Mouse (Mus musculus) midbrain, embryonic 10.5 days (tissue): ENCODE data around the gene Stk11ip. TPM values are rescaled to one million over a fixed set of nuclear protein-coding genes. Genes with fewer than 3 reads are reported as not detected.

Experiments
- DNase-seq: peaks from one replicate; pipeline ENCODE4 v3.0.0-alpha.2; 2017; ENCODE audit warnings: low spot score
- H3K27ac ChIP-seq: fragments of 300-500 bp; sonication (generic); replicated peaks from 2 replicates; pipeline ENCODE4 v1.5.1; 2016; ENCODE audit warnings: mild to moderate bottlenecking
- H3K27me3 ChIP-seq: fragments of 300-500 bp; sonication (generic); 2 replicates; pipeline ENCODE4 v1.6.1; 2016; ENCODE audit warnings: low read depth, mild to moderate bottlenecking; ENCODE audit not compliant: poor library complexity, severe bottlenecking
- H3K36me3 ChIP-seq: fragments of 300-500 bp; sonication (generic); 2 replicates; pipeline ENCODE4 v1.6.1; 2016; ENCODE audit warnings: mild to moderate bottlenecking, moderate library complexity
- H3K4me1 ChIP-seq: fragments of 300-500 bp; sonication (generic); 2 replicates; pipeline ENCODE4 v1.6.1; 2016
- H3K4me3 ChIP-seq: fragments of 300-500 bp; sonication (generic); 2 replicates; pipeline ENCODE4 v1.5.1; 2016; ENCODE audit warnings: mild to moderate bottlenecking, moderate library complexity
- H3K9me3 ChIP-seq: fragments of 300-500 bp; sonication (generic); replicated peaks from 2 replicates; pipeline ENCODE4 v1.6.1; 2016; ENCODE audit warnings: mild to moderate bottlenecking
- WGBS: fragments of 180-500 bp; shearing (Covaris S2); methylation state at CpG from one replicate; pipeline ENCODE4 v1.1.7; 2016; 5-methylcytosine and 5-hydroxymethylcytosine counted together
- polyA plus RNA-seq: library from polyadenylated mRNA; unstranded; fragments of >200 nt; fragmentation: Nextera tagmentation; extraction: Ambion mirVana; gene quantifications from 2 replicates; pipeline ENCODE4 v1.2.1, GENCODE M21; 2016

The Stk11ip gene
- polyA plus RNA-seq: 31.7 and 33.0 TPM in 2 replicates

DNA sequence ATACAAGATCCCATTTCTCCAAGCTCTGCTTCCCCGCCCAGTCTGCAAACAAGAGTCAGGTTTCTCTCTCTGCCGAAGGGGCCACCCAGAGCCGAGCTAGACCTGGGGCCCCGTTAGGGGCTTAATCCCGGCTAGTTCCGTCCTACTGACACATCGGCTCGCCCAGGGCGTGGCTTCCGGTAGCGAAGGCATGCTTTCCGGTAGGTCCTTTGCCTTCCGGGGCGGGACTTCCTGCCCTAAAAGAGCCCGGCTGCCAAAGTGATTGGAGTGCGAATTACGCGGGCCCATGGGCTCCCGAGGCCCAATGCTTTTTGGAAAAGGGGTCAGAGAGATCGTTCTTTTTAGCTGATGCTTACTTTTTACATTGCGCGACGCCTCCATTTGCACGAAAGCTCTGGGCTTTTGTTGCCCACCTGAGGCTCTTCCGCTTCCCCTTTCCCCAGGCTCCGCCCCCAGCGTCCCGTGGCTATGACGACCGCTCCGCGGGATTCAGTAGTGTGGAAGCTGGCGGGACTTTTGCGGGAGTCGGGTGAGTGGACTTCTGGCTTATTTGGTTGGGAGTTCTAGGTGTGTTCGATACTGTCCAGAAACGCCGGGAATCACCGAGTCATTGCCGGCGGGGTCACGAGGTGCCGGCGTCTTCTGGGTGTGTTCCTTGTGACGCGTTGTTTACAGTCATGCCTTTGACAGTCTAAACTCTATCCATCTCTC is at the start of gene Stk11ip:
Stk11ip (plus strand) TSS at position 209 of the 711 bp plus-strand sequence.
- Histone ChIP-seq H3K27ac (peak within 1 kb of the TSS; percentile 87), H3K27me3 (no peaks in the 10 kb centered on the region), H3K4me3 (peak within 1 kb of the TSS; percentile 76), H3K4me1 (peaks cover 19% of the 10 kb centered on the region), H3K36me3 (peaks cover 13% of the 10 kb centered on the region), H3K9me3 (no peaks in the 10 kb centered on the region)
- under 1% methylated on average over 46 of the region's 46 CpGs for WGBS
- peak; percentile 98 for DNase-seq

DNA sequence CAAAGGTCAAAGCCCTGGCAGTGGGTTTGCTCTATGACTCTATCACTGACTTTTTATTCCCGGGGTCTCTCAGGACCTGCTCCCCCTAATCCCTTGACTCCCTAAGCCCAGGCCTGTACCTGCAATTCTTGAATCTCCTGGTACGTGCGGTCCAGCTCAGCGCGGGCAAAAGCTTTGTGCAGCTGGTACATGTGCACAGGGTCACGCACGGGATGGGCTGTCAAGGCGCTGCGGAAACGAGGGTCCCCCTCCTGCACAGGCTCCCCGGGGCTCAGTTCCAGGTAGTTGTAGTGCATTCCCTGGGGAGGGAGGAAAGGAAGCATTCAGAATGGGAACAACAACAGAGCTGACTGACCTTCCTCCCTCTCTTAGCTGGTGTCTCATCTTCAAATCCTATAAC is 44.9 kb upstream of the Stk11ip start:
- 91% methylated on average over 11 of the region's 11 CpGs for WGBS

DNA sequence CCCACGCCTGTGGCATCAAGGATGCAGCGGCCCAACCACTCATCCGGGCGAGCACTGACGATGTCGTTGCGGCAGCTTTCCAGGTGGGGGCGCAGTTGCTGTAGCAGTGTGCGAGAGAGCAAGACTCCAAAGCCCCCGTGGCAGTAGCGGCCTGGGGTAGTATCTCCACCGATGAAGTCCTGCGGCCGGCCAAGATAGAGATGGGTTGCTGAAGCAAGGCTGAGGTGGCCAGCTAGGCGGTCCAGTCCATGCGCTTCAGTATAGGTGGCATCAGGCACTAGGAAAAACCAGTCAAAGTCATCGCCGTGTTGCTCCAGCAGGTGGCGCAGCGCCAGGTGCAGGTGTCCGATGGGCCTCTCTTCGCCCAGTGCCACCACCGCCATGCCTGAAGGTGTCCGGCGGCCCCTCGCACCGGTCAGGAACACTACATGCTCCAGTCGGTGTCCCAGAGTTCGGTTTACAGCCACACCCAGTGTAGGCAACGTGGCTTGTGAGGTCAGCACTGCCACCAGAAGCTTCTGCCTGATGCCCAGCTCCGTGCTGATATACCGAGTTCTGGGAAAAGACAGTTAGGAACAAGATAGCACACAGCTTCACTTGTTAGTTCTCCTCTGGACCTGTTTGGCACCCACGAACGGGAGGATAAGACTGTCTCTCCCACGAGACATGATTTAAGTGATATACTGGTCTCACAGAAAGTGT is 43.9 kb upstream of the Stk11ip start:
- 14% methylated on average over 35 of the region's 35 CpGs for WGBS
- peaks cover 32% of the 10 kb centered on the region for H3K4me1 ChIP-seq
- H3K9me3 ChIP-seq: no peaks in the 10 kb centered on the region
- no peak overlapping the region; the same call in 1 of the 2 replicates for H3K27ac ChIP-seq
- peak overlapping the region; percentile 94 for H3K4me3 ChIP-seq
- H3K27me3 ChIP-seq: peaks cover 58% of the 10 kb centered on the region
- DNase-seq: peak; percentile 84
- peaks cover 46% of the 10 kb centered on the region for H3K36me3 ChIP-seq

More for the DNA sequence above, 44.9 kb upstream of the Stk11ip start:
- Histone ChIP-seq H3K4me1 (peaks cover 31% of the 10 kb centered on the region), H3K27ac (no peak overlapping the region), H3K9me3 (no peaks in the 10 kb centered on the region), H3K36me3 (peaks cover 50% of the 10 kb centered on the region), H3K4me3 (no peak overlapping the region), H3K27me3 (peaks cover 56% of the 10 kb centered on the region)
- no peak for DNase-seq

DNA sequence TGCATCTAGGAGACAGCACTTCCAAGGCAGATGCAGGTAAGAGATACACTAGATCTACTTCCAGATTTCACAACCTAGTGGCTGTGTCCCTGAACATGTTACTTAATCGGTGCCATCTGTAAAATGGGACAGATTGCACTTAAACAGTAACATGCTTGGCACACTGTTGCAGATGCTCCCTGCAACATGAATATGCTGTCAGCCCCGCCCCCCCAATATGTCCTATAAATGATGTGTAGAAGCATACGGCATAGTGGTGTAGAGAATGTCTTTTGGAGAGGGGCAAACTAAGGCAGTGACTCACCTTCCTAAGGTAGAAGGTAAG is 43.4 kb upstream of the Stk11ip start:
- WGBS: 60% methylated on average over 3 of the region's 3 CpGs
- Histone ChIP-seq H3K27ac (0 out of 2 replicates have a peak overlapping the region, but pooled peaks have one; percentile 89), H3K9me3 (no peaks in the 10 kb centered on the region), H3K4me1 (peaks cover 37% of the 10 kb centered on the region), H3K36me3 (peaks cover 46% of the 10 kb centered on the region), H3K27me3 (peaks cover 60% of the 10 kb centered on the region), H3K4me3 (peak overlapping the region; percentile 94)
- DNase-seq: no peak

DNA sequence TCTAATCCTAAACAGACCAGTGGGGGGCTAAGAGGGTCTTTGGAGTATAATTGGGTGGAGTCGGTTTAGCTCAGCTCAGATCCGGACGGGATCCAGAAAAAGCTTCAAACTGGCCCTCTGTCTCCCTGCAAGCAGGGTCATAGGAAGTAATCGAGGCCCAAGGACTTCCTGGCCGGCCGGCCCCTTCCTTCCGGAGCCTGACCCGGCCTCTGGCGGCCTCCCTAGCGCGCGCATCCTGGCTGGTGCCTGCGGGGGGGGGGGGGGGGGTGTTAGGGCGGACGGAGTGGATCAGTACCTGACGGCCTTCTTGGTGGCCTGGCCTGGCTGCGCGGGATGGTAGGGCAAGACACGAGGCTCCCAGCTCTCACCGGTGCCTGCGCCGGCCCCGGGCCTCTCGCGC is 42.8 kb upstream of the Stk11ip start:
- H3K27ac ChIP-seq: peak overlapping the region; percentile 89
- H3K9me3 ChIP-seq: no peaks in the 10 kb centered on the region
- peaks cover 46% of the 10 kb centered on the region for H3K36me3 ChIP-seq
- peak; percentile 67 for DNase-seq
- peaks cover 61% of the 10 kb centered on the region for H3K27me3 ChIP-seq
- 0% methylated on average over 24 of the region's 25 CpGs for WGBS
- peaks cover 38% of the 10 kb centered on the region for H3K4me1 ChIP-seq
- H3K4me3 ChIP-seq: peak overlapping the region; percentile 94

DNA sequence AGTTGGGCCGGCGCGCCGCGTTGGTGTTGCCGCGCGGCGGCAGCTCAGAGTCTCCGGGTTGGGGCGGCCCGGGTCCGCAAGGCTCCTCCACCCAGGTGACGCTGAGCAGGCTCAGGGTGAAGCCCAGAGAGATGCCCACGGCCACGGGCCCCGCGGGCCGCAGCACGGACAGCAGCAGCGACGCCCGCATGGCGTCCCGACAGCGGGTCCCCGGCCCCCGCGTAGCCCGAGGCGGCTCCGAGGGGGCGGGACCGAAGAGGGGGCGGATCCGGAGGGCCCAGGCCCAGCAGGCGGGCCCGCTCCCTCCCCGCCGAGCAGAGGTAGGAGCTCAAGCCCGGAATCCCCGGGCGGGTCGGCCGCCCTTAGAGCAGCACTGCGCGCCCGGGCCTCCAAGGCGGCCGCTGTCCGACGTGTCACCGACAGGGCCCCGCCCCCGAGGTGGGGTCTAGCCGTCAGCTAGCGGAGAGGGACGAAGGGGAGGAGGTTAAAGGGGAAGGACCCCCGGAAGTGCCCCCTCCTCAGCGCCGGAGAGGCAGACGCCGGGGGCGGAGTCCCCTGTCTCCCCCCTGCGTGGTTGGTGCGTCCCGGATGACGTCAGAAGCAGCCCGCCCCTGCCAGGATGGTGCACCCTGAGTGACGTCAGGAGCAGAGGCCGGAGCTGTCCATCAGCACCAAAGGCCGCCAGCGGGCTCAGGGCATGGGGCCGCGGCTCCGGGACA is 42.3 kb upstream of the Stk11ip start, which contains the start of the genes Chpf and Tmem198:
Chpf (minus strand) TSS at position 392 of the 719 bp plus-strand sequence.
Tmem198 (plus strand) TSS at position 617 of the 719 bp plus-strand sequence.
- Histone ChIP-seq H3K4me3 (peak within 1 kb of the TSS; percentile 94), H3K27ac (peak within 1 kb of the TSS; percentile 89), H3K9me3 (no peaks in the 10 kb centered on the region), H3K27me3 (peaks cover 61% of the 10 kb centered on the region), H3K36me3 (peaks cover 41% of the 10 kb centered on the region), H3K4me1 (peaks cover 38% of the 10 kb centered on the region)
- WGBS: under 1% methylated on average over 69 of the region's 76 CpGs
- peak; percentile 100 for DNase-seq

DNA sequence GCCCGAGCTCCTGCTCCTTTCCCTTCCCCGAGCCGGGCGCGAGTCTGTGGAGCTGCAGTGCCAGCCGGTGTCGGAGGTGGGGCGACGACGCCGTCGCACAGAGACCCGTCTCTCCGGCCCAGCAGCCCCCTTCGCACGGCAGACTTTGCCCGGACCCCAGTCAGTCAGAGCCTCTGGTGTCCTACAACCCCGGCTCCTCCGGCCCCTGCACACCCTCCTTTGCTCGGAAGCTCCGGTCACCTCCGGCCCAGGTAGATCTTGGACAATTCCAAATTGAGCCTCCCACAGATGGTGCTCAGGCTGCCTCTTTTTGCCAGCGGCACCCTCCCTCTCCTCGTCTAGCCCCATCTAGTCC is 41.7 kb upstream of the Stk11ip start:
- Histone ChIP-seq H3K4me1 (peaks cover 38% of the 10 kb centered on the region), H3K36me3 (peaks cover 41% of the 10 kb centered on the region), H3K9me3 (no peaks in the 10 kb centered on the region), H3K27me3 (peaks cover 67% of the 10 kb centered on the region), H3K27ac (peak overlapping the region; percentile 89), H3K4me3 (peak overlapping the region; percentile 94)
- WGBS: 1% methylated on average over 24 of the region's 24 CpGs
- no peak for DNase-seq

DNA sequence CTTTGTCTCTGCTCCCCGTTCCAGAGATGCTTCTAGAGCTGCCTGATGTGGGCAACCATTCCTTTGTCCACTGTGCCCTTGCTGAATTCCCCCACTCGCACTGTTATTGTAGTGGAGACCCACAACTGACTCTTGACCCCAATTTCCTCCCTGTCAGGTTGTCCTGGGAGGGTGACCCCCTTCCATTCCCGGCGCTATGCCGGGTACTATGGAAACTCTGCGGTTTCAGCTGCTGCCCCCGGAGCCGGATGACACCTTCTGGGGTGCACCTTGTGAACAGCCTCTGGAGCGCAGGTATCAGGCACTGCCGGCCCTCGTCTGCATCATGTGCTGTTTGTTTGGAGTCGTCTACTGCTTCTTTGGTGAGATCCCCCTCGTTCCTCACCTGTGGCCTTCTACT is 41.3 kb upstream of the Stk11ip start:
- no peak for DNase-seq
- no peaks in the 10 kb centered on the region for H3K9me3 ChIP-seq
- peak overlapping the region; percentile 94 for H3K4me3 ChIP-seq
- 17% methylated on average over 13 of the region's 13 CpGs for WGBS
- H3K27me3 ChIP-seq: peaks cover 70% of the 10 kb centered on the region
- H3K27ac ChIP-seq: peak overlapping the region; percentile 89
- peaks cover 38% of the 10 kb centered on the region for H3K4me1 ChIP-seq
- peaks cover 41% of the 10 kb centered on the region for H3K36me3 ChIP-seq

DNA sequence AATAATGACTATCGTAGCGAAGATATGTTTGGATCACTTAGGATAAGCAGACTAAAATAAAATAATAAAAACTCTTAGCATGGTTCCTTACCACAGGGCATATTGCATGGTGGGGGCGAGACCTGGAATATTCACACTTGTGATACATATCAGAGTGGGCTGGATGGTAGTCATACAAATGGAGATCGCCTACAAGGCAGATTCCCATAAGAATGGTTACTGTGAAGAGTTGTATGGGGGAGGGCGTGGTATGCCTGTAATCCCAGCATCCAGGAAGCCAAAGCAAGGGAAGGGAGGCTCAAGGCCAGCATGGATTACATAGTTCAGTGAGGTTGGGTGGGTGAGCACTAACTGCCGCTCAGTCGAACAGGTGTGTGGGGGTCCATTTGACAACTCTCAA is 40.6 kb upstream of the Stk11ip start:
- peak overlapping the region; percentile 94; the same call in 1 of the 2 replicates for H3K4me3 ChIP-seq
- no peak for DNase-seq
- H3K27me3 ChIP-seq: peaks cover 70% of the 10 kb centered on the region
- H3K36me3 ChIP-seq: peaks cover 38% of the 10 kb centered on the region
- H3K27ac ChIP-seq: no peak overlapping the region
- 87% methylated on average over 7 of the region's 7 CpGs for WGBS
- H3K9me3 ChIP-seq: no peaks in the 10 kb centered on the region
- H3K4me1 ChIP-seq: peaks cover 38% of the 10 kb centered on the region

DNA sequence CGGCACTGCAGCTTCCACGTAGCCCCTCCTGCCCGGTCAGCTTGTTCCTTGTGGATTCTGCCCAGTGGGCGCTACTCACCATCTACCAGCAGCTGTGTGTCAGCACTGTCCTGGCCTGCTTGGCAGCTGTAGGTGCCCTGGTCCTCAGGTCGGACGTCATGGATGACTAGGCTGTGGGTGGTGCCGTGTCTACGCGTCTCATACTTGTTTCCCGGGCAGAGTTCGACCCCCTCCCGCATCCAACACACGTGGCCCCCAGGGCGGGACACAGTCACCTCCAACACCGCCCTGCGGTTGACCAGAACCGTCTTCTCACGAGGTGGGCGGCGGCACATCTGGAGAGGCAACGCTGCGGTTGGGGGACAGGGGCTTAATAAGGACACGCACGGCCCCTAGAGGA is 34.8 kb upstream of the Stk11ip start:
- WGBS: 5% methylated on average over 24 of the region's 24 CpGs
- H3K36me3 ChIP-seq: peaks cover 41% of the 10 kb centered on the region
- H3K27me3 ChIP-seq: peaks cover 100% of the 10 kb centered on the region
- peaks cover 29% of the 10 kb centered on the region for H3K4me1 ChIP-seq
- H3K9me3 ChIP-seq: no peaks in the 10 kb centered on the region
- H3K27ac ChIP-seq: no peak overlapping the region
- peak overlapping the region; percentile 63 for H3K4me3 ChIP-seq
- no peak for DNase-seq

DNA sequence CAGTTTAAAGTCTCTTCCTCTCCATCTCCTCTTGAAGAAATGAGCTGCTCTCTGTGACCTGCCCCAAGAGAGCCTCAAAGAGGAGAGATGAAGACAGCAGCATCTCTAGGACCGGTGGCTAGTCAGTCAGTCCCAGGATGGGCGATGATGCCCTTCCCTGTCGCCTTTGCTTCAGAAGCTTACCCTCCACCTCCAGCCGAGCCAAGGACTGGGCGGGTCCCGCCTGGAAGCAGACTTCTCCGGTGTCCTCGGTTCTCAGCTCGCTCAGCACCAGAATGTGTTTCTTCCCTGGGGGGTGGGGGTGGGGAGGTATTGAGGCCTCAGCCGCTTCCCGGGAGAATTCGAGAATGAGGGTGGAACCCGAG is 34.3 kb upstream of the Stk11ip start:
- Histone ChIP-seq H3K27me3 (peaks cover 100% of the 10 kb centered on the region), H3K4me3 (peak overlapping the region; percentile 63), H3K9me3 (no peaks in the 10 kb centered on the region), H3K27ac (no peak overlapping the region), H3K4me1 (peaks cover 29% of the 10 kb centered on the region), H3K36me3 (peaks cover 44% of the 10 kb centered on the region)
- 0% methylated on average over 13 of the region's 13 CpGs for whole genome bisulfite sequencing
- peak; percentile 21 for DNase-seq

DNA sequence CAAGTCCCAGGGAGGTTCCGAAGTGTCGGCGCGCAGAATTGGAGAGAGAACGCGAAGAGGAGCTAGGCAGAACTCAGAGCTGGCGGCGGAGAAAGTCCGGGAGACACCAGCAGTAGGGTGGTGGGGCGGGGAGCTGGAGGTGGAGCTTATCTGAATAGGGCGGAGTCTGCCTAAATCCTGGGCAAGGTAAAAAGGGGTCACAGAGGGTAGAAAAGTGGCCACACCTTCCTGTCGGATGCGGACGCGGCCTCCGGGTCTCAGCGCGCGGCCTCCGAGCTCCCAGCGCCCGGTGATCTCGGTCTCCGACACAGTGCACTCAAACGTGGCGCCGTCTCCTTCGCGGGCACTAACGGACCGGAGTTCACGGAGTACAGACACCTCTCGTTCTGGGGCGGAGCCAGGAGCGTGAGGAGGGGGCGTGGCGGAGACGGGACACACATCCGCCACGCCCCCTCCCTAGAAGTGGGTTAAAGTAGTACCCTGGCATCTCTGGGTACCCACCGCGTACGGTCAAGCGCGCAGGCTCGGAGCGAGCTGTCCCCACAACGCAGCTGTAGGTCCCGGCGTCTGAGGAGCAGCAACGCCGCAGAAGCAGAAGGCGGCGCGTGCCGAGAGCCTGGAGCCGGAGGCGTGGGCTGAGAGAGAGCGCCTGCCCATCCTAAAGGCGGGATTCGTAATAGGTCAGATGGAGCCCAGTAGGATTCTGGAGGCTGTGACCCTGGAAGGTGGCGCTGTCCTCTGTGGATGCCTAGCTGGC is 33.7 kb upstream of the Stk11ip start:
- peaks cover 33% of the 10 kb centered on the region for H3K4me1 ChIP-seq
- no peak overlapping the region for H3K27ac ChIP-seq
- under 1% methylated on average over 62 of the region's 62 CpGs for WGBS

More for the DNA sequence above, 33.7 kb upstream of the Stk11ip start:
- H3K9me3 ChIP-seq: no peaks in the 10 kb centered on the region
- H3K27me3 ChIP-seq: peaks cover 100% of the 10 kb centered on the region
- H3K36me3 ChIP-seq: peaks cover 46% of the 10 kb centered on the region
- DNase-seq: peak; percentile 82
- peak overlapping the region; percentile 63 for H3K4me3 ChIP-seq
